Mouse (Mus musculus): ENCODE measurements around the gene Srebf2. TPM values are rescaled to one million over a fixed set of nuclear protein-coding genes. Genes with fewer than 3 reads are reported as not detected.
A peak's percentile ranks its signal among the peaks of the same experiment; 100 is the strongest.

Srebf2 gene
- total and polyA plus RNA-seq, 2 experiments from 2014 or later = 150 to 245 TPM

- H3K9ac ChIP-seq (replicated peaks; ENCODE audit: low read length, poor library complexity, severe bottlenecking) = no peak overlapping the region
- H3K27me3 ChIP-seq (ENCODE audit: insufficient read depth, low read length) = no peaks in the 10 kb centered on the region
- H3K4me3 ChIP-seq (ENCODE audit: low read depth, low read length) = no peak overlapping the region
- no peak for DNase-seq (ENCODE audit: low spot score)
- H3K36me3 ChIP-seq (ENCODE audit: insufficient read depth, low read length) = no peaks in the 10 kb centered on the region
- H3K4me1 ChIP-seq (ENCODE audit: insufficient read depth, low read length) = peaks cover 8% of the 10 kb centered on the region; the same call in 1 of the 2 replicates
- peak overlapping the region; percentile 97; the same call in 1 of the 2 replicates for H3K27ac ChIP-seq (ENCODE audit: low read depth, low read length)
- H3K9me3 ChIP-seq (ENCODE audit: low read length) = no peaks in the 10 kb centered on the region
- no peak for TF ChIP-seq CTCF (IDR thresholded peaks at IDR 0.05)
- no peak for ATAC-seq (ENCODE audit: low FRiP score)
- no peak overlapping the region for H3K4me2 ChIP-seq (ENCODE audit: low read depth, low read length, poor library complexity, severe bottlenecking)
- WGBS = 85% methylated on average over 5 of the region's 5 CpGs
Observed at GRCm38 (mm10) chr15:82144157-82144556, 2.8 kb upstream of the Srebf2 start.

GRCm38 (mm10) chr15:82145408-82145807, 1.6 kb upstream of the Srebf2 start:
- no peak overlapping the region for H3K4me3 ChIP-seq (ENCODE audit: low read depth, low read length)
- WGBS = 31% methylated on average over 2 of the region's 2 CpGs
- DNase-seq (ENCODE audit: low spot score) = no peak
- H3K36me3 ChIP-seq (ENCODE audit: insufficient read depth, low read length) = no peaks in the 10 kb centered on the region
- H3K9ac ChIP-seq (replicated peaks; ENCODE audit: low read length, poor library complexity, severe bottlenecking) = no peak overlapping the region
- TF ChIP-seq CTCF (IDR thresholded peaks at IDR 0.05) = no peak
- ATAC-seq (ENCODE audit: low FRiP score) = no peak
- H3K27me3 ChIP-seq (ENCODE audit: insufficient read depth, low read length) = no peaks in the 10 kb centered on the region
- H3K4me1 ChIP-seq (ENCODE audit: insufficient read depth, low read length) = peaks cover 12% of the 10 kb centered on the region; the same call in 1 of the 2 replicates
- H3K27ac ChIP-seq (ENCODE audit: low read depth, low read length) = peak overlapping the region; percentile 97
- H3K4me2 ChIP-seq (ENCODE audit: low read depth, low read length, poor library complexity, severe bottlenecking) = no peak overlapping the region
- no peaks in the 10 kb centered on the region for H3K9me3 ChIP-seq (ENCODE audit: low read length)

- WGBS = 9% methylated on average over 11 of the region's 11 CpGs
- peak; percentile 23 for TF ChIP-seq CTCF (IDR thresholded peaks at IDR 0.05)
- ATAC-seq (ENCODE audit: low FRiP score) = no peak
Observed at GRCm38 (mm10) chr15:82145851-82146769, 871 bp upstream of the Srebf2 start.

GRCm38 (mm10) chr15:82147611-82148111, 680 bp downstream of the Srebf2 start:
- peak overlapping the region; percentile 97 for H3K27ac ChIP-seq (ENCODE audit: low read depth, low read length)
- peaks cover 14% of the 10 kb centered on the region; the same call in 1 of the 2 replicates for H3K4me1 ChIP-seq (ENCODE audit: insufficient read depth, low read length)
- WGBS = under 1% methylated on average over 47 of the region's 50 CpGs
- H3K4me3 ChIP-seq (ENCODE audit: low read depth, low read length) = peak overlapping the region; percentile 80
- H3K4me2 ChIP-seq (ENCODE audit: low read depth, low read length, poor library complexity, severe bottlenecking) = peak overlapping the region; percentile 55
- DNase-seq (ENCODE audit: low spot score) (peak; percentile 60), ATAC-seq (ENCODE audit: low FRiP score) (peak; percentile 31; the same call in 1 of the 2 replicates)
- 0 out of 2 replicates have a peak, but pooled peaks have one; percentile 14 for TF ChIP-seq CTCF (IDR thresholded peaks at IDR 0.05)
- no peaks in the 10 kb centered on the region for H3K36me3 ChIP-seq (ENCODE audit: insufficient read depth, low read length)
- peak overlapping the region; percentile 78 for H3K9ac ChIP-seq (replicated peaks; ENCODE audit: low read length, poor library complexity, severe bottlenecking)
- H3K9me3 ChIP-seq (ENCODE audit: low read length) = no peaks in the 10 kb centered on the region
- H3K27me3 ChIP-seq (ENCODE audit: insufficient read depth, low read length) = no peaks in the 10 kb centered on the region

More at GRCm38 (mm10) chr15:82145851-82146769, 871 bp upstream of the Srebf2 start:
- no peak for DNase-seq (ENCODE audit: low spot score)
- no peaks in the 10 kb centered on the region for H3K27me3 ChIP-seq (ENCODE audit: insufficient read depth, low read length)
- peak overlapping the region; percentile 97 for H3K27ac ChIP-seq (ENCODE audit: low read depth, low read length)
- no peaks in the 10 kb centered on the region for H3K36me3 ChIP-seq (ENCODE audit: insufficient read depth, low read length)
- no peak overlapping the region for H3K9ac ChIP-seq (replicated peaks; ENCODE audit: low read length, poor library complexity, severe bottlenecking)
- H3K4me3 ChIP-seq (ENCODE audit: low read depth, low read length) = peak overlapping the region; percentile 80; the same call in 1 of the 2 replicates
- peaks cover 12% of the 10 kb centered on the region; the same call in 1 of the 2 replicates for H3K4me1 ChIP-seq (ENCODE audit: insufficient read depth, low read length)
- H3K4me2 ChIP-seq (ENCODE audit: low read depth, low read length, poor library complexity, severe bottlenecking) = peak overlapping the region; percentile 55
- no peaks in the 10 kb centered on the region for H3K9me3 ChIP-seq (ENCODE audit: low read length)

- TF ChIP-seq CTCF (IDR thresholded peaks at IDR 0.05) = no peak
- peaks cover 14% of the 10 kb centered on the region; the same call in 1 of the 2 replicates for H3K4me1 ChIP-seq (ENCODE audit: insufficient read depth, low read length)
- no peaks in the 10 kb centered on the region for H3K36me3 ChIP-seq (ENCODE audit: insufficient read depth, low read length)
- no peak for DNase-seq (ENCODE audit: low spot score)
- ATAC-seq (ENCODE audit: low FRiP score) = no peak
- H3K27ac ChIP-seq (ENCODE audit: low read depth, low read length) = no peak overlapping the region
- peak overlapping the region; percentile 55 for H3K4me2 ChIP-seq (ENCODE audit: low read depth, low read length, poor library complexity, severe bottlenecking)
- no peaks in the 10 kb centered on the region for H3K27me3 ChIP-seq (ENCODE audit: insufficient read depth, low read length)
- 21% methylated on average over 9 of the region's 9 CpGs for WGBS
- no peaks in the 10 kb centered on the region for H3K9me3 ChIP-seq (ENCODE audit: low read length)
- peak overlapping the region; percentile 78 for H3K9ac ChIP-seq (replicated peaks; ENCODE audit: low read length, poor library complexity, severe bottlenecking)
- H3K4me3 ChIP-seq (ENCODE audit: low read depth, low read length) = peak overlapping the region; percentile 80
Observed at GRCm38 (mm10) chr15:82148510-82148911, 1.5 kb downstream of the Srebf2 start.

- peaks cover 12% of the 10 kb centered on the region; the same call in 1 of the 2 replicates for H3K4me1 ChIP-seq (ENCODE audit: insufficient read depth, low read length)
- no peak overlapping the region for H3K9ac ChIP-seq (replicated peaks; ENCODE audit: low read length, poor library complexity, severe bottlenecking)
- H3K4me3 ChIP-seq (ENCODE audit: low read depth, low read length) = no peak overlapping the region
- no peak overlapping the region for H3K4me2 ChIP-seq (ENCODE audit: low read depth, low read length, poor library complexity, severe bottlenecking)
- H3K27me3 ChIP-seq (ENCODE audit: insufficient read depth, low read length) = no peaks in the 10 kb centered on the region
- ATAC-seq (ENCODE audit: low FRiP score) = no peak
- no peaks in the 10 kb centered on the region for H3K9me3 ChIP-seq (ENCODE audit: low read length)
- TF ChIP-seq CTCF (IDR thresholded peaks at IDR 0.05) = no peak
- no peak for DNase-seq (ENCODE audit: low spot score)
- H3K27ac ChIP-seq (ENCODE audit: low read depth, low read length) = no peak overlapping the region
- H3K36me3 ChIP-seq (ENCODE audit: insufficient read depth, low read length) = no peaks in the 10 kb centered on the region
Observed at GRCm38 (mm10) chr15:82150042-82150441, 3.1 kb downstream of the Srebf2 start.

Data from midbrain, postnatal 0 days (tissue).